Mouse (Mus musculus) neural tube, embryonic 15.5 days (tissue): ENCODE measurements around the gene Mto1. TPM values are rescaled to one million over a fixed set of nuclear protein-coding genes. Genes with fewer than 3 reads are reported as not detected.
"Not testable (repeated sequence)": the region's sequence is repeated elsewhere in the genome, so short reads cannot be mapped to it uniquely, and the experiment has no call there.

ENCODE experiments used
- ATAC-seq: fragments of 200-750 bp; cut with Nextera tagmentation; 2 replicates; pipeline ENCODE4 v1.8.0; 2017; ENCODE audit warnings: mild to moderate bottlenecking, moderate TSS enrichment, moderate library complexity; ENCODE audit not compliant: low FRiP score
- H3K27ac ChIP-seq: fragments of 300-500 bp; sonication (generic); replicated peaks from 2 replicates; pipeline ENCODE4 v1.5.1; 2015; ENCODE audit warnings: mild to moderate bottlenecking, inconsistent platforms
- H3K27me3 ChIP-seq: fragments of 300-500 bp; sonication (generic); replicated peaks from 2 replicates; pipeline ENCODE4 v1.6.1; 2015; ENCODE audit warnings: inconsistent platforms
- H3K36me3 ChIP-seq: fragments of 300-500 bp; sonication (generic); 2 replicates; pipeline ENCODE4 v1.6.1; 2015; ENCODE audit warnings: inconsistent platforms
- H3K4me1 ChIP-seq: fragments of 300-500 bp; sonication (generic); 2 replicates; pipeline ENCODE4 v1.6.1; 2015; ENCODE audit warnings: inconsistent platforms
- H3K4me2 ChIP-seq: fragments of 300-500 bp; sonication (generic); 2 replicates; pipeline ENCODE4 v1.6.1; 2015; ENCODE audit warnings: inconsistent platforms, mild to moderate bottlenecking, moderate library complexity
- H3K4me3 ChIP-seq: fragments of 300-500 bp; sonication (generic); replicated peaks from 2 replicates; pipeline ENCODE4 v1.5.1; 2015; ENCODE audit warnings: mild to moderate bottlenecking, inconsistent platforms
- H3K9ac ChIP-seq: fragments of 300-500 bp; sonication (generic); replicated peaks from 2 replicates; pipeline ENCODE4 v1.6.1; 2015; ENCODE audit warnings: mild to moderate bottlenecking, inconsistent platforms
- H3K9me3 ChIP-seq: fragments of 300-500 bp; sonication (generic); replicated peaks from 2 replicates; pipeline ENCODE4 v1.6.1; 2016; ENCODE audit warnings: inconsistent platforms
- WGBS: fragments of 180-500 bp; shearing (Covaris S2); methylation state at CpG from one replicate; pipeline ENCODE4 v1.1.7; 2015; ENCODE audit warnings: mixed read lengths; 5-methylcytosine and 5-hydroxymethylcytosine counted together
- polyA plus RNA-seq: library from polyadenylated mRNA; unstranded; fragments of >200 nt; fragmentation: Nextera tagmentation; extraction: Ambion mirVana; gene quantifications from 2 replicates; pipeline ENCODE4 v1.2.1, GENCODE M21; 2015

The Mto1 gene
- polyA plus RNA-seq, 1 experiment from 2014 or later: 30.0 TPM

DNA sequence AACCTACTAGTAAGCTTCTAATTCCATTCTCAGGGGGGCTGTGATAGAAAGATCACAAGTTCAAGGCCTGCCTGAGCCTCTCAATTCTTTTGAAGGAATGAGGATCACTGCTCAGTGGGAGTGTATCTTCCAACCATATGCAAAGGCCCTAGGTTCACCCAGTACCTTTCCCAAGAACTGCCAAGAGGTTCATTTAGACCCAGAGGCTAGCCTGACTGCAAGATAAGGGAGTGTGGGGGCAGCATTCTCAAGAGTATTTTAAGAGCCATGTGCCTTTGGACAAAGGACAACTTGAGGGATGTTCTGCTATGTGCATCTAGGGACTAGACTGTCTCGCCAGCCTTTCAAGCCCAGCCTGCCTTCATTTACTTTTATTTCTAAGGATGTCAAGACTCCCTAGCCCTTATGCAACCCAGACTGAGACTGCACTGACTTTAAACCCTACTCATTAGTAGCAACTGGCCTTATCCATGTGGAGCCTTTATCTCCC is 28.6 kb downstream of the Mto1 start:
- Histone ChIP-seq H3K27ac (0 out of 2 replicates have a peak overlapping the region, but pooled peaks have one; percentile 28), H3K36me3 (peaks cover 47% of the 10 kb centered on the region), H3K4me3 (no peak overlapping the region), H3K9ac (no peak overlapping the region), H3K4me1 (peaks cover 31% of the 10 kb centered on the region), H3K27me3 (no peaks in the 10 kb centered on the region), H3K9me3 (no peaks in the 10 kb centered on the region), H3K4me2 (no peak overlapping the region)
- ATAC-seq: no peak
- 19% methylated on average over 1 of the region's 1 CpGs for WGBS

DNA sequence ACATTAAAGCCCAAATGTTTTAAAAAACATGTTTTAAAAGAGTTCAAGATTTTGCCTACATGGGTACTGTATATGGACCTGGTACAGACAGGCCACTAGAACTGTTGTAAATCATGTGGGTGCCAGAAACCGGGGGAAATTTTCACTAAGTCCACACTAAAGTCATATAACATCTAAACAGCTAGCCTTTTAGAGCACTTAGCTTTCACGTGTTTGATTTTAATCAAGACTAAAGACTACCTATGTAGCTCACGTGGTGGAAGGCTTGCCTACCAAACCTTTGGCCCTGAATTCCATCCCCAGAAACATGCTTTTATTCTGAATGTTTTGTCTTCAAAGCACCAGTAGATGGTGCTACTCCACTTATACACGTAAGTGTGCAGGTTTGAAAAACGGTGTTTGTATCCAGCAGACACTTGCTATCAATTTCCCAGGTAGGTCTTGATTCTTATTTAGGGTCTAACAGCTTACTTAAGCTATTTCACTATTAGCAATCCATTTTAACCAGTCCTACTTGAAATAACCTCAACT is 29.1 kb downstream of the Mto1 start:
- H3K9me3 ChIP-seq: no peaks in the 10 kb centered on the region

DNA sequence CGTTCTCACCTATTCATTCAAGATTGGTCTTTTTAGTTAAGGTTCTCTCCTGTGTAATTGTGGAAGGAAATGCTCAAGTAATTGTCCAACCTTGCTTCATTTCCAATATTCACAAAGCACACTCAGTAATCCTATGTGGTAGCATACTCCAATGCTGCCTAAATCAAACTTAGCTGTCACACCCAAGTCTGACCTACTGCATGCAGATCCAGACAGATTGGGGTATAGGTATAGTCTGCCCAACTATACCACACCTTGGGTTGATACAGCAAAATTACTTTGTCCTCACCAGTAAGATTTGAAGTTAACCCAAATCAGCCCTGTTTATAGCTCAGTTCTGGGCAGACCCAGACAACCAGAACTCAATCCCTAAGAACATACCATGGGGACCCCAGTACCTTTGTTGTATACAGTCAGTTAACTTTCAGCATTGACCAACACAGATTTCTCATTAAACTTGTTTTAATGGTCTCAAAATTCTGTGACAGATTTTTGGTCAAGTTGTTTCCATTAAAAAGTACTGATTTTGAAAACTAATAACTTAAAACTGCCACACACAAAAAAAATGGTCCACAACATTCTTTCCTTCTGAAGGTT is 30.1 kb downstream of the Mto1 start:
- 0 out of 2 replicates have a peak overlapping the region, but pooled peaks have one; percentile 17 for H3K9ac ChIP-seq
- not testable (repeated sequence) for H3K4me3 ChIP-seq

More for the DNA sequence above, 29.1 kb downstream of the Mto1 start:
- 1% methylated on average over 5 of the region's 5 CpGs for WGBS
- H3K4me1 ChIP-seq: peaks cover 31% of the 10 kb centered on the region
- peaks cover 46% of the 10 kb centered on the region for H3K36me3 ChIP-seq
- no peaks in the 10 kb centered on the region for H3K27me3 ChIP-seq
- no peak overlapping the region for H3K4me3 ChIP-seq
- H3K4me2 ChIP-seq: peak overlapping the region; percentile 15
- no peak overlapping the region for H3K9ac ChIP-seq
- ATAC-seq: no peak
- 0 out of 2 replicates have a peak overlapping the region, but pooled peaks have one; percentile 28 for H3K27ac ChIP-seq

DNA sequence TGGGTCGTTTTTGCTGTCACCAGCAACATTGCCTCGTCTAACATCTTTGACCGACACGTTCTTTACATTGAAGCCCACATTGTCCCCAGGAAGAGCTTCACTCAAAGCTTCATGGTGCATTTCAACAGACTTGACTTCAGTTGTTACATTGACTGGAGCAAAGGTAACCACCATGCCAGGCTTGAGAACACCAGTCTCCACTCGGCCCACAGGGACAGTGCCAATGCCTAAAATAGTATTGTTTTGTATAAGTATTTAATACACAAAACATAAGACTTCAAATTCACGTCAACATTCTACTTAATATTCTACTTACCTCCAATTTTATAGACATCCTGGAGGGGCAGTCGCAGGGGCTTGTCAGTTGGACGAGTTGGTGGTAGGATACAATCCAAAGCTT is 31.3 kb downstream of the Mto1 start:
- Histone ChIP-seq H3K4me3 (peak overlapping the region; percentile 66), H3K9ac (peak overlapping the region; percentile 26; the same call in 1 of the 2 replicates), H3K36me3 (peaks cover 28% of the 10 kb centered on the region), H3K4me2 (peak overlapping the region; percentile 69), H3K4me1 (peaks cover 41% of the 10 kb centered on the region)
- H3K27ac ChIP-seq, H3K27me3 ChIP-seq, ATAC-seq, H3K9me3 ChIP-seq: not testable (repeated sequence)
- WGBS: 30% methylated on average over 8 of the region's 8 CpGs

More for the DNA sequence above, 30.1 kb downstream of the Mto1 start:
- peaks cover 40% of the 10 kb centered on the region for H3K4me1 ChIP-seq
- H3K27ac ChIP-seq: 0 out of 2 replicates have a peak overlapping the region, but pooled peaks have one; percentile 19
- ATAC-seq, H3K27me3 ChIP-seq, H3K9me3 ChIP-seq: not testable (repeated sequence)
- peak overlapping the region; percentile 15 for H3K4me2 ChIP-seq
- 62% methylated on average over 1 of the region's 1 CpGs for WGBS
- peaks cover 40% of the 10 kb centered on the region for H3K36me3 ChIP-seq

DNA sequence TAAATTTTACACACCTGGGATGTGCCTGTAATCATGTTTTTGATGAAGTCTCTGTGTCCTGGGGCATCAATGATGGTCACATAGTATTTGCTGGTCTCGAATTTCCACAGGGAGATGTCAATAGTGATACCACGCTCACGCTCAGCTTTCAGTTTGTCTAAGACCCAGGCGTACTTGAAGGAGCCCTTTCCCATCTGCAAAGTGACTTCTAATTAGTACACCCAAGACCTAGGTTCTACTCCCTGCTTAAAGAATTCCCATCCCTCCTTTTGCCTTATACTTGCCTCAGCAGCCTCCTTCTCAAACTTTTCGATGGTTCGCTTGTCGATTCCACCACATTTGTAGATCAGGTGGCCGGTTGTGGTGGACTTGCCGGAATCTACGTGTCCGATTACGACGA is 32.2 kb downstream of the Mto1 start:
- H3K36me3 ChIP-seq: peaks cover 24% of the 10 kb centered on the region
- under 1% methylated on average over 13 of the region's 13 CpGs for WGBS

DNA sequence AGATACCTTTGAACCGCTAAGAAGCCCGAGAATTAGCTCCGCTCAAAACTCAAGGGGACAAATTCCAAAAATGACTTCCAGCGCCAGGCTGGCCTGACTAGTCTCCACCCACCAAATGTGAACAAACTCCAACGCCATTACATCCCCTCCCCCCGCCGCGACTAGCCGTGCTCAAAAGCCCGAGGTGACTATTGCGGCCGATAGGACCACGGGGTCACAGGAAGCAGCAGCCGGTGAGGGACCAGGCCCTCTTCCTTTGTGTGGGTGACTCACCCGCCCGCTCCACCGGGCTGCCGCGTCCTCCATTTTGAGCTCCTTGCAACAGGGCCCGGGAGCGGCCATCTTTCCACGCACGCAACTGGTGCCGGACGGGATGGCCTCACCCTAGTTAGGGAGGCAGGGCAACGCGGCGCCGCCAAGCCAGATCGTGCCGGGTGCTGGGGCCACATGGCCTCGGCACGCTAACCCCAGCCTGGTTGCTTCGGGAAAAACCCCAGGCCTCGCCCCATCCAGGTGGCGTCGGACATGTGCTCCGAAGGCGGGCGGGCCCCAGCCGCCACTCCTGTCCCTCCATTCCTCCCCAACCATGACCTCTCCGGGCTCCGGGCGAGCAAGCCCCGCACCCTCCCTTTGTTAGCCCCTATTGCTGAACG is 32.8 kb downstream of the Mto1 start:
- under 1% methylated on average over 46 of the region's 46 CpGs for WGBS
- Histone ChIP-seq H3K27me3 (no peaks in the 10 kb centered on the region), H3K9ac (peak overlapping the region; percentile 90), H3K4me3 (peak overlapping the region; percentile 66), H3K4me2 (peak overlapping the region; percentile 69), H3K9me3 (no peaks in the 10 kb centered on the region), H3K4me1 (peaks cover 41% of the 10 kb centered on the region), H3K36me3 (peaks cover 24% of the 10 kb centered on the region), H3K27ac (peak overlapping the region; percentile 97)
- ATAC-seq: peak; percentile 32

More for the DNA sequence above, 32.2 kb downstream of the Mto1 start:
- peak overlapping the region; percentile 69 for H3K4me2 ChIP-seq
- peak overlapping the region; percentile 97 for H3K27ac ChIP-seq
- ATAC-seq, H3K27me3 ChIP-seq, H3K9me3 ChIP-seq: not testable (repeated sequence)
- H3K4me1 ChIP-seq: peaks cover 41% of the 10 kb centered on the region
- H3K9ac ChIP-seq: peak overlapping the region; percentile 90
- peak overlapping the region; percentile 66 for H3K4me3 ChIP-seq

DNA sequence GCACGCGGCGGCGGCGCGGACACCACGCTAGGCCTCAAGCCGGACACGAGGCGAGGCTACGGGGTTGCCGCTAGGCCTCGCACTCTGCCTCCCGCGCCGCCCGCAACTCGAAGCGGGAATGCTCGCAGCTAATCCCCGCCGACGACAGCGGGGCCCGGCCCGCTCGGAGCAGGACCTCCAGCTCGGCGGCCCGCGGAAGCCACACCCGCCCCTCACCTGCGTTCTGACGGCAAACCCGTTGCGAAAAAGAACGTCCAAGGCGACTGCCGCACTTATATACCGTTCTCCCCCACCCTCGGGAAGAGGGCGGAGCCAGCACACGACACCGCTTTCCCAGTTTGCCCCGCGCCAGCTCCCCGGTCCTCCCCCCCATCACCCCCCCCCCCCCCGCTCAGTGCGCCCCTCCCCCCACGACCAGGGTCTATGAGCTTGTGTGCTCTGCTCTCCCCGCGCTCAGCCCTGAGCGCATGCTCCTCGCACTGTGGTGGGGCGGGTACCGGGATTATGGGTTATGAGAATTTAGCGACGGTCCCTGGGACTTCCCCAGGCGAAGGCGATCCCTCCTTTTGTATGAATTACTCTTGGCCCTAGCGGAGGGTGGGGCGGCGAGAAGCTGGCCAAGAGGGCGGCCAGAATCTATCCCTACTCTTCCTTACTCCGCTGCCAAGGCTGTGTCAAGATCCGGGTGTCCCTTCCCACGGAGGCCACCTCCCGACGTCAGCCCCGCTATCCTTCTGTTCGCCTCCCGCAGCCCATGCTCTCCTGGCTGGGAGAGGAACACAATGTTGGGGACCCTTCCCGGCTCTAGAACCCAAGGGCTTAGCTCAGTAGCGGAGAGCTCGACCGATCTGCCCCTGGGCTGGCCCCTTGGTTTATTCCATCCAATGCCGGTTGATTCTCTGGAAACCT is 33.7 kb downstream of the Mto1 start:
- peaks cover 18% of the 10 kb centered on the region for H3K36me3 ChIP-seq
- H3K4me1 ChIP-seq: peaks cover 39% of the 10 kb centered on the region
- peak overlapping the region; percentile 66 for H3K4me3 ChIP-seq
- no peaks in the 10 kb centered on the region for H3K9me3 ChIP-seq
- peak overlapping the region; percentile 90 for H3K9ac ChIP-seq
- ATAC-seq: peak; percentile 98
- no peaks in the 10 kb centered on the region for H3K27me3 ChIP-seq
- H3K4me2 ChIP-seq: peak overlapping the region; percentile 69
- under 1% methylated on average over 66 of the region's 77 CpGs for WGBS
- H3K27ac ChIP-seq: peak overlapping the region; percentile 99

DNA sequence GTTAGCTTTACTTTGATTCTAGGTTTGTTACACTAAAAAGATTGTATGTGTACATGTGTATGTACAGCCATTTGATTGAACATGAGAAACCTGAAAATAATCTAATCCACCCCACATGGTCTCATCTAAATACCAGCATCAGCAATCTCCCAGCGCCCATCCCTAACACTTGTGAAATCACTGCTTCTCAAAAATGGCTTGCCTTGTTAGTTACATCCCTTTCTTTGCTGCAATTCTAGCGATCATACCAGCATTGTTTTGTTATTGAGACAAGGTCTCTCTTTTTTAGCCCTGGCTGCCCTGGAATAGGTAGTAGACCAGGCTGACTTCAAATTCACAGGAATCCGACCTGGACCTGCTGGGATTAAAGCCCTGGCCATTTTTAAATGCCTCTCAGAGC is 34.4 kb downstream of the Mto1 start:
- 0 out of 2 replicates have a peak, but pooled peaks have one; percentile 8 for ATAC-seq
- WGBS: 10% methylated on average over 3 of the region's 3 CpGs
- peak overlapping the region; percentile 66 for H3K4me3 ChIP-seq
- peaks cover 33% of the 10 kb centered on the region for H3K4me1 ChIP-seq
- peak overlapping the region; percentile 99 for H3K27ac ChIP-seq
- no peaks in the 10 kb centered on the region for H3K27me3 ChIP-seq
- peak overlapping the region; percentile 65 for H3K4me2 ChIP-seq
- H3K9ac ChIP-seq: peak overlapping the region; percentile 82
- H3K9me3 ChIP-seq: no peaks in the 10 kb centered on the region
- H3K36me3 ChIP-seq: peaks cover 12% of the 10 kb centered on the region

DNA sequence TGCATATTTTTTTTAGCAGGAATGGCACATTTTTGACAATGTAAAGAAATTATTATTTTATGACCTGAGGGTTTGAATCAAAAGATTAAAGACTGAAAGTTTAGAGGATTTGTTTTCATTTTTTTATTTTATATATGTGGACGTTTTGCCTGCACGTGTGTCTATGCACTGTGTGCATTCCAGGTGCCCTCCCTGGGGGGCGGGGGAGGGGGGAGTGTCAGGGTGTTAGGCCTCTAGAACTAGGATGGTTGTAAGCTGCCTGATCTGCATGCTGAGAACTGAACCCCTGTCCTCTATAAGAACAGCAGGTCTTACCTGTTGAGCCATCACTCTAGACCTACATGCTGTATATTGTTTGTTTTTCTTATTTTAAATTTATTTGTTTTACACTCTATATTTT is 36.7 kb downstream of the Mto1 start:
- Histone ChIP-seq H3K9me3 (no peaks in the 10 kb centered on the region), H3K27me3 (no peaks in the 10 kb centered on the region), H3K4me2 (no peak overlapping the region), H3K9ac (no peak overlapping the region), H3K4me1 (peaks cover 24% of the 10 kb centered on the region), H3K27ac (no peak overlapping the region), H3K36me3 (no peaks in the 10 kb centered on the region), H3K4me3 (no peak overlapping the region)
- no peak for ATAC-seq
- WGBS: 83% methylated on average over 3 of the region's 3 CpGs

DNA sequence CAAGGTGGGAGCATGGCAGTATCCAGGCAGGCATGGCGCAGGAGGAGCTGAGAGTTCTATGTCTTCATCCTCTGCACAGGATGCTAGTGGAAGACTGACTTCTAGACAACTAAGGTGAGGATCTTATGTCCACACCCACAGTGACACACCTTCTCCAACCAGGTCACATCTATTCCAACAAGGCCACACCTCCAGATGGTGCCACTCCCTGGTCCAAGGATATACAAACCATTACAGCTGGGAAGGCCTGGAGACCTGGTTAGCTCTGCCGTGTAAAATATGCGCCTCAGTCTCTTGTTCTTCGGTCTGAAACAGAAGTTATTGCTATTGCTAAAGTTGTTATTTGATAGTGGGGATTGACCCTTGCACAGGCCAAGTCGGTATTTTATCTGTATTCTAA is 40.0 kb downstream of the Mto1 start:
- H3K4me1 ChIP-seq: peaks cover 12% of the 10 kb centered on the region; the same call in 1 of the 2 replicates
- ATAC-seq, H3K4me2 ChIP-seq, H3K36me3 ChIP-seq, H3K9ac ChIP-seq, H3K9me3 ChIP-seq, H3K4me3 ChIP-seq, H3K27ac ChIP-seq, H3K27me3 ChIP-seq: not testable (repeated sequence)
- WGBS: 95% methylated on average over 5 of the region's 5 CpGs

DNA sequence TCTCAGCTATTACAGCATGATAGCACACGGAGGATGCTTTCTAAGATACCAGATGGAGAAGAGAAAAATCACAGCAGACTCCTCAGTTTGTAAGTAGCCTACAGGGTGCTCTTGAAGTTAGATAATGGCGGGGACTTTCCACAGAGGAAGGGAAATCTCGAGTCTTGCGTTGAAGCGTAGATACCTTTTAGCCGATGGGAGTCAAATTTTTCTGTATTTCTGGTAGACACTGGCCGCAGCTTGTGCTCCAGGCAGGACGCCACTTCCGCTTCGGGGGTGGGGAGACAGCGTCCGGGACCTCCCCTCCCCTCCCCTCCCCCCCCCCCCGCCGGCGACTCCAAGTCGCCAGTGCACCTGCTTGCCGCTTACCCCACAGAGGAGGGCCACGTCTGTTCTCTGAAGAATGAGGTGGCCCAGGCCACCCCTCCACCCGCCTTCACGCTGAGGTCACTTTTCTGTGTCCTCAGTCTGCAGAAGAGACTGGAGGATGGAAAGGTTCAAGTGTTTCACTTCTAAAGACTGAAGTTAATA is 40.9 kb downstream of the Mto1 start, which contains the start of gene Eef1a1:
Eef1a1 (minus strand) TSS at position 262 of the 531 bp plus-strand sequence.
- H3K4me3 ChIP-seq: peak within 1 kb of the TSS; percentile 40
- ATAC-seq: peak; percentile 62
- WGBS: 0% methylated on average over 15 of the region's 20 CpGs

More for the DNA sequence above, 40.9 kb downstream of the Mto1 start, which contains the start of gene Eef1a1:
- Histone ChIP-seq H3K4me2 (peak within 1 kb of the TSS; percentile 72), H3K9me3 (no peaks in the 10 kb centered on the region), H3K36me3 (no peaks in the 10 kb centered on the region), H3K9ac (peak within 1 kb of the TSS; percentile 45), H3K27ac (peak within 1 kb of the TSS; percentile 61; the same call in 1 of the 2 replicates), H3K27me3 (no peaks in the 10 kb centered on the region), H3K4me1 (peaks cover 10% of the 10 kb centered on the region; the same call in 1 of the 2 replicates)
